Mouse (Mus musculus): ENCODE results near the gene Scyl2. TPM values are rescaled to one million over a fixed set of nuclear protein-coding genes. Genes with fewer than 3 reads are reported as not detected.

The Scyl2 gene
- polyA plus RNA-seq, 1 experiment from 2014 or later: 9.0 TPM

DNA sequence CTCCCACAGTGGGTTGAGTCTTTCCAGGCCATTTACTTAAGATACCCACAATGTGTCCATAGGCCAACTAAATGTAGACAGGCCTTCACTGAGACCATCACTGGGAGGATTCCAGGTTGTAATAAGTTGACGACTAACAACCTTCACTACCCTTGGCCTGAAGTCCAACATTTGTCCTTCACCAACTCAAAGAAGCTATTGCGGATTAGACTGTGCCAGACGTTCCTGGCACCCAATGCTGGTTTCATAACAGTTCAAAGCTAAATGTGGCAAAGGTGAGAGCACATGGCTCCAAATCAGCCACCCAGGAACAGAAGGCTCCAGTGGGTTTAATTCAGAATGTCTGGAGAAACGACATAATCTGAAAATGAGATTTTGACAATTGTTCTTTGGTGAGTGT is 53.0 kb downstream of the Scyl2 start:
- Histone ChIP-seq H3K4me2 (replicated peaks) (no peak overlapping the region), H3K4me3 (no peak overlapping the region), H3K4me1 (0 out of 2 replicates have a peak, but pooled peaks cover 3% of the 10 kb centered on the region), H3K36me3 (0 out of 2 replicates have a peak, but pooled peaks cover under 1% of the 10 kb centered on the region), H3K9ac (replicated peaks) (no peak overlapping the region), H3K27me3 (no peaks in the 10 kb centered on the region), H3K9me3 (no peaks in the 10 kb centered on the region), H3K27ac (replicated peaks) (no peak overlapping the region)
- WGBS: 86% methylated on average over 4 of the region's 4 CpGs
- no peak for ATAC-seq (replicated peaks)

DNA sequence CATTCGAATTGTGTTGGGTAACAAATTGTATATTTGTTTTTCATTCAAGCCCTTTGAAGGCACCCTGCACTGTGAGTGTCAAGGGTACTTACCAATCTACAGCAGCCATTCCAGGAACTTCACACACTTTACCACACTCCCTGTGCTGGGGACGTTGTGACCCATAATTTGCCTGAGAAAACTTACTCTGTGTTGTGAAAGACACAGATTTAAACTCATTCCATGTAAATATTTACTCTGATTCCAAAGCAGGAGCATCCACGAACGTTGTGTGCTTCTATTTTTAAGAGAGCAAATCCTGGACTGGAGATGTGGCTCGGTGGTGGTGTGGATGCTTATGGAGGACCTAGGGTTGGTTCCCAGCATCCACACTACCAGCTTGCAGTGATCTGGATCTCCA is 54.3 kb downstream of the Scyl2 start:
- Histone ChIP-seq H3K9ac (replicated peaks) (no peak overlapping the region), H3K9me3 (no peaks in the 10 kb centered on the region), H3K27ac (replicated peaks) (no peak overlapping the region), H3K4me1 (0 out of 2 replicates have a peak, but pooled peaks cover 3% of the 10 kb centered on the region), H3K4me2 (replicated peaks) (no peak overlapping the region), H3K27me3 (no peaks in the 10 kb centered on the region), H3K36me3 (no peaks in the 10 kb centered on the region), H3K4me3 (no peak overlapping the region)
- WGBS: 77% methylated on average over 5 of the region's 5 CpGs
- no peak for ATAC-seq (replicated peaks)

DNA sequence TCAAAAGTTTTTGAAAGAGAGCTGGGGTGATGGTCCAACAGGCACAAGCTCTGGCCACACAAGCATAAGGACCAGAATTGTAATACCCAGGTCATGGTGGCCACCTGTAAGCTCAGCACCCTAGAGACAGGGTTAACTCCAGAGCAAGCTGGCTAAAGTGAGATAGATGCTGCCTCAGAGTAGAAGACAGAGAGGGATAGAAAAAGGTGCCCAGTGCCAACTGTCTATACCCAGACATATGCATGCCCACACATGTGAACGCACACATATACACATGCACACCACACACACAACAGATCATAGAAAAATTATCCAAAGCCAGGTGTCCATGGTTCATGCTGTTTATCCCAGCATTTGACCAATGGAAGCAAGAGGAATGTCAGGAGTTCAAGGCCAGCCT is 55.5 kb downstream of the Scyl2 start:
- Histone ChIP-seq H3K27me3 (no peaks in the 10 kb centered on the region), H3K4me1 (0 out of 2 replicates have a peak, but pooled peaks cover 3% of the 10 kb centered on the region), H3K4me3 (no peak overlapping the region), H3K27ac (replicated peaks) (no peak overlapping the region), H3K4me2 (replicated peaks) (no peak overlapping the region), H3K36me3 (no peaks in the 10 kb centered on the region), H3K9ac (replicated peaks) (no peak overlapping the region), H3K9me3 (no peaks in the 10 kb centered on the region)
- 100% methylated on average over 1 of the region's 1 CpGs for WGBS
- peak; percentile 21; the same call in 1 of the 2 replicates for ATAC-seq (replicated peaks)

DNA sequence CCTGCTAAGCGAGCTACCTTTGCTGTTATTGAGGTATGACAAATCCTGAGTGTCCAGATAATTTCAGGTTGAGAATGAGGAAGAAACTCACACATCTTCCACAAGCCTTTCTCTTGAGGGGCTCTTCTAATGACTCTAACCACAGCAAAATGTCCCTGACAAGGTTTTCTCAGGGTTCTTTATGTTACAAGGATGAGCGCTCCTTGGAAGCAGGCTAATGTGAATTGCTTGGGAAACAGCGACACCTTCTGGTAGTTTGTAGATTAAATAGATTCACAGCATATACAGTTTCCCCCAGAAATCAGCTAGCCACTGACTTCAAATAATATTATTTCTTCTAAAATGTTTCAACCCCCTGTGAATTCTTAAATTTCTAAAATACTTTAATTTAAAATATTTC is 56.0 kb downstream of the Scyl2 start:
- no peaks in the 10 kb centered on the region for H3K27me3 ChIP-seq
- H3K9me3 ChIP-seq: no peaks in the 10 kb centered on the region
- 31% methylated on average over 3 of the region's 3 CpGs for WGBS
- peak; percentile 85 for ATAC-seq (replicated peaks)
- no peak overlapping the region for H3K4me3 ChIP-seq
- H3K4me2 ChIP-seq (replicated peaks): no peak overlapping the region
- no peak overlapping the region for H3K9ac ChIP-seq (replicated peaks)
- H3K36me3 ChIP-seq: no peaks in the 10 kb centered on the region
- no peak overlapping the region for H3K27ac ChIP-seq (replicated peaks)
- H3K4me1 ChIP-seq: 0 out of 2 replicates have a peak, but pooled peaks cover 3% of the 10 kb centered on the region

GRCm38 (mm10) chr10:89626714-89627113 is 59.4 kb downstream of the Scyl2 start:
- no peak overlapping the region for H3K4me2 ChIP-seq (replicated peaks)
- no peak overlapping the region for H3K4me3 ChIP-seq
- H3K4me1 ChIP-seq: no peaks in the 10 kb centered on the region
- H3K36me3 ChIP-seq: no peaks in the 10 kb centered on the region
- no peak for ATAC-seq (replicated peaks)
- no peak overlapping the region for H3K27ac ChIP-seq (replicated peaks)
- WGBS: 97% methylated on average over 2 of the region's 2 CpGs
- H3K9ac ChIP-seq (replicated peaks): no peak overlapping the region
- no peaks in the 10 kb centered on the region for H3K27me3 ChIP-seq
- H3K9me3 ChIP-seq: no peaks in the 10 kb centered on the region

GRCm38 (mm10) chr10:89624196-89624595 is 61.9 kb downstream of the Scyl2 start:
- H3K4me3 ChIP-seq: no peak overlapping the region
- no peak overlapping the region for H3K9ac ChIP-seq (replicated peaks)
- H3K4me2 ChIP-seq (replicated peaks): no peak overlapping the region
- no peaks in the 10 kb centered on the region for H3K27me3 ChIP-seq
- H3K27ac ChIP-seq (replicated peaks): no peak overlapping the region
- WGBS: 94% methylated on average over 2 of the region's 2 CpGs
- H3K9me3 ChIP-seq: no peaks in the 10 kb centered on the region
- H3K36me3 ChIP-seq: no peaks in the 10 kb centered on the region
- ATAC-seq (replicated peaks): no peak
- H3K4me1 ChIP-seq: no peaks in the 10 kb centered on the region

DNA sequence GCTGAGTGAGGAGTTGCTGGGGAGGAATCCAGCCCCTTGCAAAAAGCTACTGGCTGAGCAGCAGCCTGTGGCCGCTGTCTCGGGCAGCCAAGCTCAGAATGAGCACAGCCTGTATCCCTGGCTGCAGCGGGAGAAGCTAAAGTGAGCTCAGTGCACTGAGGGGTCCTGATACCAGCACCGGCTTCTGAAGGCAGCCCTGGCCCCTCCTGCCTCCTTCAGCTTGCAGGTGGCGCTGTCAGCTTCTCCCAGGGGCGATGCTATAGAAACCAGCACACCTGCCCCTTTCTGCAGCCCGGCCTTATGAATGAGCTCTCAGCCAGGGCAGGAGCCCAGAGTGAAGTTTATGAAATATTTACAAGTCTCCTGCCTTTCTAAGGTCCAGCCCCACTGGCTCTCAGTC is 65.0 kb downstream of the Scyl2 start, which contains the start of gene Slc17a8:
Gene Slc17a8 (minus strand): TSS at position 125 of the 400 bp plus-strand sequence.
- no peaks in the 10 kb centered on the region for H3K36me3 ChIP-seq
- no peaks in the 10 kb centered on the region for H3K27me3 ChIP-seq
- no peaks in the 10 kb centered on the region for H3K4me1 ChIP-seq
- H3K27ac ChIP-seq (replicated peaks): no peak within 1 kb of the TSS
- no peak within 1 kb of the TSS for H3K4me3 ChIP-seq
- no peak within 1 kb of the TSS for H3K4me2 ChIP-seq (replicated peaks)
- no peak for ATAC-seq (replicated peaks)
- H3K9ac ChIP-seq (replicated peaks): no peak within 1 kb of the TSS
- H3K9me3 ChIP-seq: no peaks in the 10 kb centered on the region
- WGBS: 18% methylated on average over 7 of the region's 7 CpGs

DNA sequence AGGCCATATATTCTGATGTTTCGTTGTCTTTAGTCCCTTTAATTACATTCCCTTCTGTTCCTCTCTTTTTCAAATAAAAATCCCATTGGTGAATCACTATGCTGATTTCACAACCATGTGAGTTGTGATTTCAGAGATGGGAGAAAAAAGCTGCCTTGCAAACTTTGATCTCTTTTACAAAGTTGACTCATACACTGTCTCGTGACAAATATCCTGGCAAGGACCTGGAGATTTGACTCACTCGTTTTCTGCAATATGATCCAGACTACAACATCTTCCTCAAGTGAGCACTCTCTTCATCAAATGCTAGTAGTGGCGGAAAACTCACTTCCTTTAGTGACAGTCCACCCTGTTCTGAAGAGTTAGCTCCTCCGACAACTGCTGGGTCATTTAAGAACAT is 86.8 kb downstream of the Scyl2 start:
- no peak for ATAC-seq (replicated peaks)
- Histone ChIP-seq H3K4me1 (no peaks in the 10 kb centered on the region), H3K36me3 (no peaks in the 10 kb centered on the region), H3K27ac (replicated peaks) (no peak overlapping the region), H3K27me3 (no peaks in the 10 kb centered on the region), H3K9ac (replicated peaks) (no peak overlapping the region), H3K4me3 (no peak overlapping the region), H3K4me2 (replicated peaks) (no peak overlapping the region), H3K9me3 (no peaks in the 10 kb centered on the region)
- WGBS: 86% methylated on average over 5 of the region's 5 CpGs

DNA sequence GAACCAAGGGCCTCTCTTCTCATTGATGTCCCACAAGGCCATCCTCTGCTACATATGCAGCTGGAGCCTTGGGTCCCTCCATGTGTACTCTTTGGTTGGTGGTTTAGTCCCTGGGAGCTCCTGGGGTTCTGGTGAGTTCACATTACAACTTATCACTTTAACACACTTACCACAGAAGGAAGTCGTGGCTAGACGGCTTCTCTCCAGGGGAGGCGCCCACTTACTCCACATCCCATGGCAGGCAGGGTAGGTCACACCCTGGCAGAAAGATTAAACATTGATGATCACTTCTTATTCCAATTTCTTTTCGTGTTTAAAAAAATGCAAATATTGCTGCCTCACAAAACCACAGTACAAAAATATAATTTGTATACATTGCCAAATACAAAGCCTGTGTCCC is 88.8 kb downstream of the Scyl2 start:
- WGBS: 91% methylated on average over 4 of the region's 4 CpGs
- no peak overlapping the region for H3K27ac ChIP-seq (replicated peaks)
- no peak for ATAC-seq (replicated peaks)
- H3K9ac ChIP-seq (replicated peaks): no peak overlapping the region
- no peaks in the 10 kb centered on the region for H3K9me3 ChIP-seq
- no peaks in the 10 kb centered on the region for H3K4me1 ChIP-seq
- H3K4me3 ChIP-seq: no peak overlapping the region
- no peaks in the 10 kb centered on the region for H3K27me3 ChIP-seq
- H3K4me2 ChIP-seq (replicated peaks): no peak overlapping the region
- H3K36me3 ChIP-seq: no peaks in the 10 kb centered on the region

GRCm38 (mm10) chr10:89595935-89596334 is 90.2 kb downstream of the Scyl2 start:
- Histone ChIP-seq H3K9me3 (no peaks in the 10 kb centered on the region), H3K36me3 (no peaks in the 10 kb centered on the region), H3K4me2 (replicated peaks) (no peak overlapping the region), H3K9ac (replicated peaks) (no peak overlapping the region), H3K4me1 (no peaks in the 10 kb centered on the region), H3K27me3 (no peaks in the 10 kb centered on the region), H3K4me3 (no peak overlapping the region), H3K27ac (replicated peaks) (no peak overlapping the region)
- ATAC-seq (replicated peaks): no peak
- WGBS: 93% methylated on average over 5 of the region's 5 CpGs

GRCm38 (mm10) chr10:89595514-89595913 is 90.6 kb downstream of the Scyl2 start:
- Histone ChIP-seq H3K4me2 (replicated peaks) (no peak overlapping the region), H3K27ac (replicated peaks) (no peak overlapping the region), H3K4me3 (no peak overlapping the region), H3K27me3 (no peaks in the 10 kb centered on the region), H3K9ac (replicated peaks) (no peak overlapping the region), H3K9me3 (no peaks in the 10 kb centered on the region), H3K36me3 (no peaks in the 10 kb centered on the region), H3K4me1 (no peaks in the 10 kb centered on the region)
- ATAC-seq (replicated peaks): no peak
- WGBS: 68% methylated on average over 1 of the region's 1 CpGs

DNA sequence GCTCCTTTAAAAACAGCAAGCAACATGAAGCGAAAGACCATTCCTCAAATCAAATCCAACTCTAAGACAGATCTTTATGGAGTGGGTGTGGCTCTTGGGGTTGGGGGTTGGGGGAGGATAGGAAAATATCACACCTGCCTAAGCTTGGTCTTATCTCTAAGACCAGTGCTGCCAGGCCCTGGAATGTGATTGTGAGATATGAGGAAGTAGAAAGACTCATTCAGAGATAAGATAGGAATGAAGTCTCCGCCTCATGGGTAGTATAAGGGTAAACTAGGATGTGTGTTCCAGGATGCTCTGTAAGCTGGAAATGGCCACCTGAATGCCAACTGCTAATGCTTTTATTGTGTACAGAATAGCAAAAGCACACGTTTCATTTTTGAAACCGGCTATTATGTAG is 91.8 kb downstream of the Scyl2 start:
- no peak overlapping the region for H3K9ac ChIP-seq (replicated peaks)
- WGBS: 88% methylated on average over 4 of the region's 4 CpGs
- H3K4me2 ChIP-seq (replicated peaks): no peak overlapping the region
- no peaks in the 10 kb centered on the region for H3K27me3 ChIP-seq
- ATAC-seq (replicated peaks): no peak
- no peak overlapping the region for H3K4me3 ChIP-seq
- H3K4me1 ChIP-seq: no peaks in the 10 kb centered on the region
- no peaks in the 10 kb centered on the region for H3K9me3 ChIP-seq
- no peaks in the 10 kb centered on the region for H3K36me3 ChIP-seq
- no peak overlapping the region for H3K27ac ChIP-seq (replicated peaks)

DNA sequence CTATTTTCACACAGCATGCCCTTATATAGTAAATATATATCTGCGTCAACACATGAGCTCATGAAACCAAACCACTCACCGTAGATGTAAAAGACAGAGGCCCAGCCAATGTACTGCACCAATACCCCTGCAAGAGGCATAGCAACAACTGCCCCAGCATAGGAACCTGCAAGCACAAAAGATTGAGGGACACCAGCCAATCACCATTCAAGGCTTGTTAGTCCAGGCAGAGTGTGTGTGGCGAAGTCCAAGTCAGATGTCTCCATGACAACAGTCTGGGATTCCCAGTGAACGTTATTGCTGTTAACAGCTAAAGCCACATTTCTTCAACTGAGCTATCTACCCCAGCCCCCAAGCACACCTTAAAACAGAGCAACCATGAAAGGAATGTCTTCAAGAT is 93.3 kb downstream of the Scyl2 start:
- H3K27me3 ChIP-seq: no peaks in the 10 kb centered on the region
- no peak overlapping the region for H3K4me3 ChIP-seq
- no peak overlapping the region for H3K4me2 ChIP-seq (replicated peaks)
- H3K27ac ChIP-seq (replicated peaks): no peak overlapping the region
- no peak overlapping the region for H3K9ac ChIP-seq (replicated peaks)
- H3K9me3 ChIP-seq: no peaks in the 10 kb centered on the region
- ATAC-seq (replicated peaks): 0 out of 2 replicates have a peak, but pooled peaks have one; percentile 13
- H3K4me1 ChIP-seq: no peaks in the 10 kb centered on the region
- 43% methylated on average over 4 of the region's 4 CpGs for WGBS
- H3K36me3 ChIP-seq: no peaks in the 10 kb centered on the region
